Mouse (Mus musculus) hindbrain, embryonic 13.5 days (tissue): ENCODE measurements around the gene Phactr1. TPM values are rescaled to one million over a fixed set of nuclear protein-coding genes. Genes with fewer than 3 reads are reported as not detected.

Source experiments
- ATAC-seq: fragments of 200-750 bp; cut with Nextera tagmentation; 2 replicates; pipeline ENCODE4 v1.8.0; 2017; ENCODE audit warnings: moderate TSS enrichment; ENCODE audit not compliant: low FRiP score
- H3K27ac ChIP-seq: fragments of 300-500 bp; sonication (generic); 2 replicates; pipeline ENCODE4 v1.5.1; 2015; ENCODE audit warnings: inconsistent platforms, mild to moderate bottlenecking, moderate library complexity
- H3K27me3 ChIP-seq: fragments of 300-500 bp; sonication (generic); 2 replicates; pipeline ENCODE4 v1.6.1; 2015; ENCODE audit warnings: mild to moderate bottlenecking, inconsistent platforms
- H3K36me3 ChIP-seq: fragments of 300-500 bp; sonication (generic); 2 replicates; pipeline ENCODE4 v1.6.1; 2015; ENCODE audit warnings: mild to moderate bottlenecking, inconsistent platforms
- H3K4me1 ChIP-seq: fragments of 300-500 bp; sonication (generic); replicated peaks from 2 replicates; pipeline ENCODE4 v1.6.1; 2015; ENCODE audit warnings: inconsistent platforms
- H3K4me2 ChIP-seq: fragments of 300-500 bp; sonication (generic); 2 replicates; pipeline ENCODE4 v1.6.1; 2015; ENCODE audit warnings: inconsistent platforms, mild to moderate bottlenecking, moderate library complexity
- H3K4me3 ChIP-seq: fragments of 300-500 bp; sonication (generic); 2 replicates; pipeline ENCODE4 v1.5.1; 2015; ENCODE audit warnings: mild to moderate bottlenecking, inconsistent platforms
- H3K9ac ChIP-seq: fragments of 300-500 bp; sonication (generic); 2 replicates; pipeline ENCODE4 v1.6.1; 2015; ENCODE audit warnings: mild to moderate bottlenecking, inconsistent platforms
- H3K9me3 ChIP-seq: fragments of 300-500 bp; sonication (generic); 2 replicates; pipeline ENCODE4 v1.6.1; 2016; ENCODE audit warnings: inconsistent platforms
- WGBS: fragments of 180-500 bp; shearing (Covaris S2); methylation state at CpG from one replicate; pipeline ENCODE4 v1.1.7; 2015; 5-methylcytosine and 5-hydroxymethylcytosine counted together
- polyA plus RNA-seq: library from polyadenylated mRNA; unstranded; fragments of >200 nt; fragmentation: Nextera tagmentation; extraction: Ambion mirVana; gene quantifications from 2 replicates; pipeline ENCODE4 v1.2.1, GENCODE M21; 2015

Gene Phactr1
- polyA plus RNA-seq, 1 experiment from 2014 or later: 46.9 TPM

DNA sequence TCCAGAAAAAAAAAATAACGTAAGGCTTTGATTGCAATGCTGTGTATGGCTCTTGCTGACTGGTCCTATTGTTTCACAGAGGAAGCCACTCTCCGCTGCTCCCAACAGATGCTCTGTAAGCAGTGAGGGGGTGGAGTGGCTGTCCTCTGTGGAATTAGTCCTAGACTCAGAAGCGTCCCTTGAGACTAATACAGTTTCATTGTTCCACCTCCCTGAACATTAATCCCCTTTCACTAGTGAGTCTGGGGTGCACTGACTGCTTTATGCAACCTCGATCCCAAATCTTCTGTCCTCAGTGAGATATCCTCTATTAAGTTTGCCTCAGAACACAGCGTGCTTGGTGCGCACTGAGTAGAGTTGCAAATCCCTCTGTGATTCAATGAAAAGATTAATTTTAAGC, 91.9 kb downstream of the Phactr1 start:
- Histone ChIP-seq H3K9me3 (no peaks in the 10 kb centered on the region), H3K36me3 (no peaks in the 10 kb centered on the region), H3K9ac (no peak overlapping the region), H3K27me3 (no peaks in the 10 kb centered on the region), H3K4me3 (no peak overlapping the region), H3K4me2 (no peak overlapping the region), H3K27ac (no peak overlapping the region; the same call in 1 of the 2 replicates), H3K4me1 (peaks cover 31% of the 10 kb centered on the region)
- ATAC-seq: no peak
- WGBS: 32% methylated on average over 6 of the region's 6 CpGs

DNA sequence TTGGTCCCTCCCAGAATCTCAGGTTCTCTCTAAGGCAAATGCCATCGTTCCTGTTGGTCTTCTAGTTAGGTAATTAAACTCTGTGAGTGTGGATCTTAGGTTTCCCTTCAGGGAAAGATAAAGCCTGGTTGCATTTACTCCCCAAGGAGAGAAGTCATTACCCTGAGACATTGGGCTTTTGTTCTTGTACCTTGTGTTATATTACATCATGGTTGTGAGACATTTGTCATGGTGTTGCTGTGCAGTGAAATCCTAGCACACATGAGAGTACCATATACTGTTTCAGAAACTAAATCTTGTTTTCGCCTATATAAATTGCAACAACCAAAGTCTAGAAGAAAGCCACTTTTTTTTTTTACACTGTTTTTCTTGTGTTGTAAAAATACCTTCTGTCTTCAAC, 93.6 kb downstream of the Phactr1 start:
- H3K4me2 ChIP-seq: no peak overlapping the region
- H3K27me3 ChIP-seq: no peaks in the 10 kb centered on the region
- H3K9ac ChIP-seq: no peak overlapping the region
- peaks cover 33% of the 10 kb centered on the region for H3K4me1 ChIP-seq
- H3K36me3 ChIP-seq: no peaks in the 10 kb centered on the region
- WGBS: 69% methylated on average over 2 of the region's 2 CpGs
- H3K4me3 ChIP-seq: no peak overlapping the region
- peak overlapping the region; percentile 35; the same call in 1 of the 2 replicates for H3K27ac ChIP-seq
- no peaks in the 10 kb centered on the region for H3K9me3 ChIP-seq
- no peak for ATAC-seq

DNA sequence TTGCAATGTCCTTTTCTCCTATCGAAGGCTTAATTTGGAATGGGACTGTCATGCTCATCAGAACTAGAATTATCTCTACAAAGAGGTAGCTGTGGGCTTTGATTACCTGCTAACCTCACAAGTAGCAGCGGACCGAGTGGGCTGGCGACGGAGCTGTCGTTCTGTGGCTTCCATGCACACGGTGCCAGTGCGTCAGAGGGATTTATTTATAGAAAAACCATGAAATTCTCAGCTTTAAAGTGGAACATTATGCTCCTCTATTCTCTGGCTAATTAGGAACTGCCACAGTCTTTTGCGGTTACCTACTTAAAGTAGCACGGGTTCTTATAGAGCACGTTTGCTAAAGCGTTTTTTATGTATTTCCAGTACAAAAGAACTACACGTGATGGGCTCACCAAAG, 101.7 kb downstream of the Phactr1 start:
- Histone ChIP-seq H3K9me3 (no peaks in the 10 kb centered on the region), H3K4me3 (no peak overlapping the region), H3K27ac (no peak overlapping the region), H3K9ac (no peak overlapping the region), H3K4me2 (no peak overlapping the region), H3K4me1 (peaks cover 9% of the 10 kb centered on the region), H3K27me3 (no peaks in the 10 kb centered on the region), H3K36me3 (no peaks in the 10 kb centered on the region)
- 58% methylated on average over 13 of the region's 13 CpGs for WGBS
- no peak for ATAC-seq

DNA sequence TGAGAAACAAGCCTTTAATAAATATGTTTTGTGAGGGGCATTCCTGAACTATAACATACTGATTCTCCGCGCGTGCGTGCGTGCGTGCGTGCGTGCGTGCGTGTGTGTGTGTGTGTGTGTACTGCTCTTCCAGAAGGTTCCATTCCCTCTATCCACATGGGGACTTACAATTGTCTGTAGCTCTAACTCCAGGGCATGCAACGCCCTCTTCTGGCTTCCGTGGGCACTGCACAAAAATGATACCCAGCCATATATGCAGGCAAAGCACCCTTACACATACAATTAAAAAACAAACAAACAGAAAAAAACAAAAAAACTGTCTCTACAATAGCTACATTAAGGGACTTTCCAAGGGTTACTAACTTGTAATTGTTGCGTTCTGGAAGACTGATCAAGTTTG, 108.8 kb downstream of the Phactr1 start:
- H3K36me3 ChIP-seq: no peaks in the 10 kb centered on the region
- no peak overlapping the region for H3K27ac ChIP-seq
- no peak for ATAC-seq
- no peak overlapping the region for H3K4me2 ChIP-seq
- no peaks in the 10 kb centered on the region for H3K27me3 ChIP-seq
- no peaks in the 10 kb centered on the region for H3K9me3 ChIP-seq
- H3K9ac ChIP-seq: no peak overlapping the region
- peaks cover 9% of the 10 kb centered on the region for H3K4me1 ChIP-seq
- no peak overlapping the region for H3K4me3 ChIP-seq
- WGBS: 87% methylated on average over 13 of the region's 13 CpGs

DNA sequence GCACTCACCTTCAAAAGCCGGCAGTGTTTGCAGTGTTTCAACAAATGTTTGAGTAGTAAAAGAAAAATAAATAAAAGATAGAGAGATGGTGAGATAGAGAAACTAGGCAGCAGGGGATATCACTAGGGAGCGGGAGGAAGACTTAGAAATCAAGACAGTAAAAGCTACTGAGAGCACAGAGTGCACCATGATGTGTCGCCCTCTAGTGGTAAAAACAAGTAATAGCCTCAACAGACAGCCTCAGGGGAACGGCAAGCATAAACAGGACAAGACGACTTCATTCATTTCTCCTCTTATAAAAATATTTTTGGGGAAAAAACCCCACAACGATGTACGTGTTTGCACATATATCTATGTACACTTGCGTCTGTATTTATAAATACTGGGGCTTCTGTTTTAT, 111.9 kb downstream of the Phactr1 start:
- WGBS: 19% methylated on average over 8 of the region's 8 CpGs
- H3K9ac ChIP-seq: no peak overlapping the region
- peak overlapping the region; percentile 64; the same call in 1 of the 2 replicates for H3K27ac ChIP-seq
- no peaks in the 10 kb centered on the region for H3K9me3 ChIP-seq
- H3K36me3 ChIP-seq: no peaks in the 10 kb centered on the region
- H3K4me3 ChIP-seq: peak overlapping the region; percentile 23; the same call in 1 of the 2 replicates
- H3K4me1 ChIP-seq: peaks cover 9% of the 10 kb centered on the region
- H3K4me2 ChIP-seq: peak overlapping the region; percentile 44
- ATAC-seq: no peak
- no peaks in the 10 kb centered on the region for H3K27me3 ChIP-seq

DNA sequence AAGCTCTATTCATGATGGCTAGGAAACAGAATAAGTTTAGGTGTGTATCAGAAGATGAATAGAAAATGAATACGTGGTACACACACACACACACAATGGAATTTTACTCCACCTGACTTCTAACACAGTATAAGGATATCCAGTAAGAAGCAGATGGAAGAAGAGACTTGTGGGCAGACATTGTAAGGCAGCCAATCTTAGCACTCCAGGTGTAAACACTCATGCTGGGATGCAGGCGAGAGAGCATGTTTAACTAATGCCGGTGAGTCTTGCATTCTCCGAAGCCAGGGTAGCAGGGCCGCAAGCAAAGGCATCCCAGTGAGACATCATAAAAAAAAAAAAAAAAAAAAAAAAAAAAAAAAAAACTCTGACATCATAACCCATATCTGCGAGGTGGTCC, 120.1 kb downstream of the Phactr1 start:
- no peaks in the 10 kb centered on the region for H3K27me3 ChIP-seq
- no peak overlapping the region for H3K4me3 ChIP-seq
- H3K36me3 ChIP-seq: no peaks in the 10 kb centered on the region
- no peak overlapping the region for H3K27ac ChIP-seq
- H3K4me1 ChIP-seq: 0 out of 2 replicates have a peak, but pooled peaks cover 16% of the 10 kb centered on the region
- ATAC-seq: no peak
- no peak overlapping the region for H3K9ac ChIP-seq
- no peaks in the 10 kb centered on the region for H3K9me3 ChIP-seq
- 91% methylated on average over 6 of the region's 6 CpGs for WGBS
- H3K4me2 ChIP-seq: no peak overlapping the region

DNA sequence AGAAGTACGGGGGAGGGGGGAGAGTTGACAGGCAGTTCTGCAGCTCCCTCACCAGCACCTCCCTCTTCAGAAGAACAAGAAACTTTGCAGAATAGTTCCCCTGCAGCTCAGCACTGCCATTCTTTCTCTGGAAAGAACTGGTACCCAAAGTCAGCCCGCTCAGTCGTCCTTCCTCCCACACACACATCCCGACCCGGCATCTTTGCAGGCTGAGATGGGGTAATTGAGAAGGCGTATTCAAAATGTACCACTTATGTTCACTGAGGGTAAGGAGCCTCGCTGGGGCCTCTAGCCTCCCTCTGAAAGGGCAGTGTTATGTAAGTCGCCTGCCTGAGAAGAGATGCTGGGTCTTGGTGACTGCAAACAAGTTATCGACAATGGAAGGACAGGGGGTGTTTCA, 123.9 kb downstream of the Phactr1 start:
- no peak for ATAC-seq
- no peak overlapping the region for H3K9ac ChIP-seq
- no peak overlapping the region for H3K4me3 ChIP-seq
- no peaks in the 10 kb centered on the region for H3K9me3 ChIP-seq
- H3K27ac ChIP-seq: no peak overlapping the region
- H3K36me3 ChIP-seq: no peaks in the 10 kb centered on the region
- 30% methylated on average over 9 of the region's 9 CpGs for WGBS
- no peaks in the 10 kb centered on the region for H3K27me3 ChIP-seq
- no peak overlapping the region for H3K4me2 ChIP-seq
- H3K4me1 ChIP-seq: 0 out of 2 replicates have a peak, but pooled peaks cover 16% of the 10 kb centered on the region

DNA sequence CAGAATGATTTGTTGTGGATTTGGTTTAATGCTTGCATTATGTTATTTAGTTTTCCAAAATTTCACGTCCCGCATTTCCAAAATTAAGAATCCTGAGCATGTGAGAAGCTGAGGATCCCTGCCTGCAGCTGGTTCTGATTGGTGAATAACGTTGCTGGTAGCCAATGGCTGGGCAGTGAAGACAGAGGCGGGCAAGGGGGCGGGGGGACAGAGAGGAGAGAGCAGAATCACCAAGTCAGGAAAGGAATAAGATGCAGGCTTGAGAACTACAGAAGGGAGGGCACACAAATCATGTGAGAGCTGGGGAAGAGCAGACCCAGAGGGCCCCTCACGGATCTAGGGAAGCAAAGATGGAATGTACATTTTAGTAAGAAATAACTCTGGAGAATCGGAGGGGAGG, 132.3 kb downstream of the Phactr1 start:
- peak overlapping the region; percentile 14; the same call in 1 of the 2 replicates for H3K4me3 ChIP-seq
- peak; percentile 84 for ATAC-seq
- WGBS: 14% methylated on average over 7 of the region's 7 CpGs
- peaks cover 18% of the 10 kb centered on the region for H3K4me1 ChIP-seq
- peak overlapping the region; percentile 41 for H3K4me2 ChIP-seq
- no peak overlapping the region for H3K9ac ChIP-seq
- no peak overlapping the region for H3K27ac ChIP-seq
- no peaks in the 10 kb centered on the region for H3K27me3 ChIP-seq
- H3K36me3 ChIP-seq: no peaks in the 10 kb centered on the region
- H3K9me3 ChIP-seq: peaks cover 3% of the 10 kb centered on the region; the same call in 1 of the 2 replicates

DNA sequence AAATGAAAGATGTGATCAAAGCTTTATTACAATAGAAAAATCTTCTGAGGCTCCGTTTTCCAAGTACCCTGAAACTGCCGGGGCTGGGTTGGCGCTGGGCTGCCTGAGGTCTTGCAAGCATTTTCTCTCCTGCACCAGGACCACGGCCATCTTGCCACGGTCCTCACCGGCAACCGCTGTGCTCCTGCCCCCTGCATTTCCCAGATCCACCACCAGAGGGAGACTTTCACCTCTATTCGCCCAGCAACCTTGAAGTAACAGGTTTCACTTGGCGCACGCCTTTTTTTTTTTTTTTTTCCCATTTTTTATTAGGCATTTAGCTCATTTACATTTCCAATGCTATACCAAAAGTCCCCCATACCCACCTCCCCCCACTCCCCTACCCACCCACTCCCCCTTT, 138.0 kb downstream of the Phactr1 start:
- Histone ChIP-seq H3K27me3 (no peaks in the 10 kb centered on the region), H3K36me3 (no peaks in the 10 kb centered on the region), H3K9me3 (peaks cover 3% of the 10 kb centered on the region; the same call in 1 of the 2 replicates), H3K9ac (no peak overlapping the region), H3K27ac (no peak overlapping the region), H3K4me1 (peaks cover 26% of the 10 kb centered on the region), H3K4me3 (no peak overlapping the region), H3K4me2 (no peak overlapping the region)
- ATAC-seq: no peak
- WGBS: 54% methylated on average over 10 of the region's 10 CpGs

DNA sequence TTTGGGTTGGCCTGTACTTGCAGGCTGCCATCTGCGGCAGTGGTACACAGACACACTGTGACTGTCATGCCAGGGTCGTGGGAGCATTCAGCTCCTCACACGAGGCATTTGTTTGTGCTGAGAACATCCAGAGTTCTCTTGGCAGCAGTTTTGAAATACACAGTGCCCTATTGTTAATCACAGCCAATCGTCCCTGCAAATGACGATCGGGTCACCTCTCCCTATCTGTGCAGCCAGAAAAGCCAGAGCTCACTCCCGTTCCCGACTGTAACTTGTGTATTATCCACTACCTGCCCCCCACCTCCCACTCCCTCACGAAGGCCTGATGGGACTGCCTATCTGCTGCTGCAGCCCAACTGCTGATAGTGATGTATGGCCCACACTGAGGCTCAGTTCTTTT, 140.1 kb downstream of the Phactr1 start:
- H3K4me1 ChIP-seq: peaks cover 20% of the 10 kb centered on the region
- no peak overlapping the region for H3K9ac ChIP-seq
- no peaks in the 10 kb centered on the region for H3K36me3 ChIP-seq
- H3K9me3 ChIP-seq: peaks cover 3% of the 10 kb centered on the region; the same call in 1 of the 2 replicates
- peak overlapping the region; percentile 58 for H3K27ac ChIP-seq
- H3K4me2 ChIP-seq: no peak overlapping the region
- 38% methylated on average over 9 of the region's 9 CpGs for WGBS
- H3K4me3 ChIP-seq: no peak overlapping the region
- ATAC-seq: peak; percentile 52
- no peaks in the 10 kb centered on the region for H3K27me3 ChIP-seq

DNA sequence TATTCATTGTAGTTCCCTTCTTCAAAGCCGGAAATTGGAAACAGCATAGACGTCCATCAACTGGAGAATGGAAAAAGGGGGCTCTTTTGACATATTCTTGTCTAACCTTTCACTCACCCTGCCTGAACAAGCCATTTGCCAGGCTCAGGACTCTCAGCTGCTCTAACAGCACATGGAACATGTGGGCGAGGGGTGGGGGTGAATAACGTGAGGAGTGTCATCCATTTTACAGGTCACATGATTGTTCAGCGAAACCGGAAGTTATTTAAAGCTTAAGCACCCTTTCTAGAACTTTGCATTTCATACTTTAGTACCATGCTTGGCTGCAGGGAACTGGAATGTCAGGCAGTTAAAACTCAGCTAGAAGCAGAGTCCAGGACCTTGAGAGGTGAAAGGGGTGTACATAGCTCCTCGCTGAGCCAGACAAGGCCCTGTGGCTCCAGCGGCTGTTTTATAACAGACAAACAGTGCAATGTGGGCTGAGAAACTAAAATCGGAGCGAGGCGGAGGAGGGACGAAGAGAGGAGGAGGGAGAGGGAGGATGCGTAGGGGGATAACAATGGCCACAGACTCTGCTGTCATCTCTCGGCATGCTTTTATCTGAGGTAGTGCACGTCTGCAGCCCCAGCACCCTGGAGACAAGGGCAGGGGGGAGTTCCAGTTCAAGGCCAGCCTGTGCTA, 141.1 kb downstream of the Phactr1 start:
- H3K36me3 ChIP-seq: no peaks in the 10 kb centered on the region
- peak overlapping the region; percentile 8; the same call in 1 of the 2 replicates for H3K27ac ChIP-seq
- ATAC-seq: no peak
- H3K4me1 ChIP-seq: peaks cover 20% of the 10 kb centered on the region
- no peak overlapping the region for H3K4me3 ChIP-seq
- H3K9ac ChIP-seq: no peak overlapping the region
- no peak overlapping the region for H3K4me2 ChIP-seq
- H3K27me3 ChIP-seq: no peaks in the 10 kb centered on the region
- 39% methylated on average over 15 of the region's 15 CpGs for WGBS
- H3K9me3 ChIP-seq: peaks cover 2% of the 10 kb centered on the region; the same call in 1 of the 2 replicates

DNA sequence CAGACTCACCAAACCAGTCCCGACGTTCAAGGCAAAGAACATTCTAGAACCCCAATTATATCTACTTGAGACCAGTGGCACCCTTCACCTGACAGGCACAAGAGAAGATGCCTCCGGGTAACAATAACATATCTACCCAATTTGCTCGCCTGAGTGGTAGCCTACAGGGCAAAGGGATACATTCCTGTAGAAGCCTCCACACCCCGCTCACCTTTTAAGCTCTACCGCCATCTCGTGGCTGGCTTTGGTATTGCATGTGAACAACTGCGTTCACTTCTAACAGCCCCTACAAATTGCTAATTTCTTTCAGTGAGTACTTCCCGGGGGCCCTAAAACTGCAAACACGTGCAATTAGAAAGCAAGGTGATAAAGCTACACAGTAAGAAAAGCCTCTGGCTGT, 142.1 kb downstream of the Phactr1 start:
- no peak overlapping the region for H3K27ac ChIP-seq
- H3K9ac ChIP-seq: no peak overlapping the region
- peaks cover 20% of the 10 kb centered on the region for H3K4me1 ChIP-seq
- WGBS: 22% methylated on average over 10 of the region's 10 CpGs
- H3K4me2 ChIP-seq: no peak overlapping the region
- H3K4me3 ChIP-seq: no peak overlapping the region
- no peaks in the 10 kb centered on the region for H3K36me3 ChIP-seq
- peak; percentile 63 for ATAC-seq
- no peaks in the 10 kb centered on the region for H3K9me3 ChIP-seq
- no peaks in the 10 kb centered on the region for H3K27me3 ChIP-seq

DNA sequence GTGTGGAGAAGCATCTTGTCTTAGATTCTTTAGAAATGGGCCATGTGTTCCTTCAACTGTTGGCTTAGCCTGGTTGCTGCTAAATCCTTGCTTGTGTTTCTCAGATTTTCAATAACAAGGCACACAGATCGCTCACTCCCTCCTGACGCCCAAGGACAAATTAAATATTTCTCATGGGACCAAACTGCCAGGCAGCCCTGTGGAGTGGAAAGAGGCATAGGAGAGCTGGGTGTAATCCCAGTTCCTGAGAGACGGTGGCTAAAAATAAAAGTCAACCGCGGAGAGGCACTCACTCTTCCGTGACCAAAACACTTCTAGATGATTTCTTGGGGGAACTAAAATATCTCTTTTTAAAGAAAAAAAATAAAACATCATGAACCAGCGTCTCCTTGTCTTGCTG, 143.5 kb downstream of the Phactr1 start:
- Histone ChIP-seq H3K4me1 (peaks cover 23% of the 10 kb centered on the region), H3K4me2 (no peak overlapping the region), H3K27me3 (no peaks in the 10 kb centered on the region), H3K27ac (no peak overlapping the region), H3K36me3 (no peaks in the 10 kb centered on the region), H3K4me3 (no peak overlapping the region), H3K9me3 (no peaks in the 10 kb centered on the region), H3K9ac (no peak overlapping the region)
- WGBS: 81% methylated on average over 7 of the region's 7 CpGs
- no peak for ATAC-seq
